Mouse (Mus musculus): Measurements from ENCODE around the gene Prdm16.

Prdm16 gene

DNA sequence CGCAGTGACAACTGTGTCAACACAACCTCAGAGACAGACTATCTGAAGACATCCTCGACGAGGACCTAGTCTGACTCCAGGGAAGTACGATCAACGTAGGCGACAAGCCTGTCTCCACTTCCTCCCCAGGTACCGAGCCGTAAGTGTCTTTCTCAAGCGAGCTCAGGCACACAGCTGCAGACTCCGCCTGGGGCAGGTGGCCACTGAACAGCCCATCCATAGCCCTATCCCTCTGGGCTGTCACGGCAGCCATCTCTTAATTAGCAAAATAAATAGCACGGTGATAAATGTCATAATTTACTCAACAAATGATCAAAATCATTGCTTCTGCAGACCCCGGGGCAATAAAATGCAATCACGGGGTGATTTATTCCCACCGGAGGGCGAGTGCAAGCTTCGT, 112.8 kb downstream of the Prdm16 start:
- no peak for ATAC-seq (ENCODE audit: insufficient number of reproducible peaks, low FRiP score, low TSS enrichment)

DNA sequence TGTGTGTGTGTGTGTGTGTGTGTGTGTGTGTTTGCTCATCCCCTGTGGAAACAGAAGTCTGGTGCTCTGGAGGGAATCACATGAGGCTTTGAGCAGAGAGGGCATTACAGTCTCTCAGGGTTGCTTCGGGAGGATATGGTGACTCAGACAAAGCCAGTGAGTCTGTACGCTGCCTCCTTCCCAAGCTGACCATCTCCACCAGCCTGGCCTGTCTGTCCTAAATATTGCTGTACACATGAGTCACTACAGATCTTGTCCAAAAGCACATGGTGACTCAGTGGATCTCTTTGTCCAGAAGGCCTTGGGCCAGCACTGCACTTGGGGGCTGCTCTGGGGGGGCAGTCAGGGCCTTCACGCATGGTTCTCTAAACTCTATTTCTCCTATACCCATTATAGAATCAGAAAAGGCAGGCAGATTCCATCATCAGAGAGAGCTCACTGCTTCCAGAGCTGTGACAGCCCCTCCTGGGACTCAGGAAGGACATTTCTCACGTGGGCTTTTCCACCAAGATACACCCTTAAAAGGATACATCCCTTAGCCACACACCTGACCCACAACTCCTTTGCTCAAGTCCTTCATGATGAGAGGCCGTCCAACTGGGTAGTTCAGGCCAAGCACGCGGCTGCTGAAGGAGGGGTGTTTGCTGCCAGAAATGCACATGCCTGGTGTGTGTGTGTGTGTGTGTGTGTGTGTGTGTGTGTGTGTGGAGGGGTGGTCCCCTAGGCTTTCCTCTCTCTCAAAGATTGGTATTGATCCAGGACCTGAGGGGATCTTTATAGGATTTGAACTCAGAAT, 114.6 kb downstream of the Prdm16 start:
- no peak for ATAC-seq (ENCODE audit: insufficient number of reproducible peaks, low FRiP score, low TSS enrichment)

DNA sequence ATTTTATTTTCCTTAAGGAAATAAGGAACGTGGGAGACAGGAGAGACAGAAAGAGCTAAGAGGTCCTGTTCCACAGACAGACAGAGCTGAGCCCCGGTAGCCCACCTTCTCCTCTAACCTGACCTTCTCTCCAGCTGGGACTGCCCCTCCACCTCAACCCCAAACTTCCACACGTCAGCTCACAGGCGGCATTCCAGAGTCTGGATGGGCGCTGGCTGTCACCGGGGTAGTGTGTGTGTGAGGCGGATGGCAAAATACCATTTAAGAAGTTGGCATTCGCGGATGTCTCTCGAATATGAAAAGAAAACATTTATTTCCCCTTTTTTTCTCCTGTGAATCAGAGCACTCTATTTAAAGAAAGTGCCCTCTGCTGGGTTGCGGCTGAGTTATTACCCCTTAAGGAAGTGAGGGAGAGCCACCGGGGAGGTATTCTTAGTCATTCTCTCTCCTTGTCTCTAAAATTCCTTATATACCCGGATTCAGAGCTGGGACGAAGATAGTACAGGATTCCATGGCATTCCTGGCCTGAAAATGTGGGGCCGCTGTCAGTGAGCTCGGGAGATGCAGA, 117.1 kb downstream of the Prdm16 start:
- ATAC-seq (ENCODE audit: insufficient number of reproducible peaks, low FRiP score, low TSS enrichment), result no peak

- no peak for ATAC-seq (ENCODE audit: insufficient number of reproducible peaks, low FRiP score, low TSS enrichment)
These were observed 118.7 kb downstream of the Prdm16 start for GRCm38 (mm10) chr4:154517991-154518390.

GRCm38 (mm10) chr4:154516470-154516869, 120.2 kb downstream of the Prdm16 start:
- ATAC-seq (ENCODE audit: insufficient number of reproducible peaks, low FRiP score, low TSS enrichment), result no peak

DNA sequence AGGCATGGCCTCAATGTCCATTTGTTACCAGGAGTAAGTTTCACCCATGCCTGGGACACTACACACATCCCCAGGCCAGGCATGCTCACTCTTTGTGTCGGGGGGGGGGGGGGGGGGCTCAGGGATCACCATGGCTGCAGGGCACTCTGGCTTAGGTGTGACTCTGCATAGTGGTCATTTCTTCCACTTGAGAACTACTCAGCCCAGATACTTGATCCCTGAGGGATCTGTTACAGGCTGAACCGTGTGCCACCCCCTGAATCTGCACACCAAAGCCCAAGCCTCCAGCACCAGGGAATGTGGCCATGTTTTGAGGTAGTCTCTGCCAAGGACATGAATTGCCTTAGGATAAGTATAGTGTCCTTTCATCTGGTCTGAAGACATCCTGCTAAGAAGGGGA, 123.0 kb downstream of the Prdm16 start:
- ATAC-seq (ENCODE audit: insufficient number of reproducible peaks, low FRiP score, low TSS enrichment), result no peak

GRCm38 (mm10) chr4:154512518-154513090, 124.1 kb downstream of the Prdm16 start:
- ATAC-seq (ENCODE audit: insufficient number of reproducible peaks, low FRiP score, low TSS enrichment), result no peak

GRCm38 (mm10) chr4:154511767-154512166, 124.9 kb downstream of the Prdm16 start:
- no peak for ATAC-seq (ENCODE audit: insufficient number of reproducible peaks, low FRiP score, low TSS enrichment)

DNA sequence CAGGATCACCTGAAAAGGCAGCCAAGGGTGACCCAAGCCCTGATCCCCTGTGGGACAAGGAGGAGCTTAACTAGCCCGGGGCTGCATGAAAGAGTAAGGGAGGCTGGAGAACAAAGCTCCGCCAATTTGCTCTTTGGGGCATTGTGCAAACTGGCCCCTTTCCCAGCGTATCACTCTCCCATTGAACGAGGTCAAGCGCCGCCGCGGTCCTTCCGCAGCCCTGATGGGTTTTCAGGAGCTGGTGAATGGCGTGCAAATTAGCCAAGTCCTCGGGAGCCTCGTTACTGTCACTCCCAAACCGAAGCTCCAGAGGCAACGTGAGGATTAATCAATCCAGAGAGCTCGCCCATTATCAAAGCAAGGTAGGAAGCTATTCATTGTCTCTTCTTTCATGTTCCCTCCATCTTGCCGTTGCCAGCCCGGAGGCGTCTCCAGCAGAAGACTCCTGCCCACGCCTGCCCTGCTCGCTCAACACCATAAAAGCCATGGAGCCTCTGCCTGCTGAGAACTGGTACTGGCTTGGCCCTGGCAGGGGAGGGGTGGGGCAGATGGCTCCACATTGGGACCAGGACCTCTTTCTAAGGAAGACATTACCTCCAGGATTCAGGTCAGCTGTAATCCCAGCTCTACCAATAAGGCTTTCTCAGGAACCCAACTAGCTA, 129.8 kb downstream of the Prdm16 start:
- no peak for ATAC-seq (ENCODE audit: insufficient number of reproducible peaks, low FRiP score, low TSS enrichment)

GRCm38 (mm10) chr4:154505313-154505712, 131.4 kb downstream of the Prdm16 start:
- ATAC-seq (ENCODE audit: insufficient number of reproducible peaks, low FRiP score, low TSS enrichment), result no peak

- ATAC-seq (ENCODE audit: insufficient number of reproducible peaks, low FRiP score, low TSS enrichment), result no peak
These were observed 133.3 kb downstream of the Prdm16 start for GRCm38 (mm10) chr4:154503260-154503829.

- no peak for ATAC-seq (ENCODE audit: insufficient number of reproducible peaks, low FRiP score, low TSS enrichment)
These were observed 134.2 kb downstream of the Prdm16 start for GRCm38 (mm10) chr4:154502403-154503000.

DNA sequence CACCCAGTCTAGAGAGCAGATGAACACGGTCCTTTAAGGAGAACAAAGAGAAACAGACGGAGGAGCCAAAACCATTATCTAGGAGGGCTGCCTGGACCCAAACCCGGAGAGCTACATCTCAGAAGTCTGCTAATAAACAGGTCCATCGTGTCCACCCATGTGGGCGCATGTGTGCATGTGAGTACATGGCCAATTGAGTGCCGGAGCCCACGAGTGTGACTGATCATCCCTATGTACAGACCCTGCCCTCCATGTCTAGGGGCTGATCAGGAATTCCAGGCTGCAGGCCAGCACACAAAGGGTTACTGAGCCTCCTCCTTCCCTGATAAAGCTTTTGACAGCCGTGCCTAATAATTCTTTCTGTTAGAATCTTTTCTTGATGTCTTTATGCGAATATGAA, 136.0 kb downstream of the Prdm16 start:
- ATAC-seq (ENCODE audit: insufficient number of reproducible peaks, low FRiP score, low TSS enrichment), result no peak

- peak; percentile 54 for ATAC-seq (ENCODE audit: insufficient number of reproducible peaks, low FRiP score, low TSS enrichment)
These were observed 136.8 kb downstream of the Prdm16 start for GRCm38 (mm10) chr4:154499701-154500523.

GRCm38 (mm10) chr4:154497423-154498175, 139.1 kb downstream of the Prdm16 start:
- ATAC-seq (ENCODE audit: insufficient number of reproducible peaks, low FRiP score, low TSS enrichment), result no peak

DNA sequence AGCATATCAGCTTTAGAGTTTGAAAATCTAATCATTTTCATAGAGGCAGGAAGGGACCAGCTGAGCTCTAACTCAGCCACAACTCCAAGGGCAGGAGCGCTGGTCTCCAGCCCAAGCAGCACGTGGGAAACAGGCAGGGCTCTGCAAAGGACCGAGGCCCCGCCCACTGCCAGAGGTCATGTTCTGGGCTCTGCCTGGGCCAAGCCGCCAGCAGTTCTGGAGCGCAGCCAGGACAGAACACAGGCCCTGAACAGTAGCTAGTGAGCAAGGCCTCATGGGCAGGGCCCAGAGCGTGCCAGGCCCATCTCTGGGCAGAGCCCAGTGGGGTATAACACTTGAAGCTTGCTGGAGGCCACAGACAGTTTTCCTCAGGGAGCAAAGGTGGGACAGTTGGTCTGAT, 139.7 kb downstream of the Prdm16 start:
- ATAC-seq (ENCODE audit: insufficient number of reproducible peaks, low FRiP score, low TSS enrichment), result no peak

DNA sequence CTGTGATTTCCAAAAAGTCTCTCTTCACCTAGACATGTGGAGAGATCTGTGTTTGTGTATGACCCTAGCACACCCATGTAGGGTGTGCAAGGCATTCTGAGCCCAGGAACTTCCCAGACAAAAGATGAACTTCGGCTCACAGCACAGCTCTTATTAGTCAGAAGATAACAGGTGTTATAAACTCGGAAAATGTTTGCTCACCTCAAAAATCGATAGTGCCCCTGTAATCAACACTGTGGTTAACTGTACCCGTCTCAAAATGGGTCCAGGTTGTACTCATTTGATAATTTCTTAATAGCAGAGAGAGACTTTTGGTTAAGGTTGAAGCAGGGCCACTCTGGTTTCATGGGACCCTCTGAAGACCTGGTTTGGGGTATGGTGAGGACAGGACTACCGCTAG, 140.2 kb downstream of the Prdm16 start:
- ATAC-seq (ENCODE audit: insufficient number of reproducible peaks, low FRiP score, low TSS enrichment), result no peak

DNA sequence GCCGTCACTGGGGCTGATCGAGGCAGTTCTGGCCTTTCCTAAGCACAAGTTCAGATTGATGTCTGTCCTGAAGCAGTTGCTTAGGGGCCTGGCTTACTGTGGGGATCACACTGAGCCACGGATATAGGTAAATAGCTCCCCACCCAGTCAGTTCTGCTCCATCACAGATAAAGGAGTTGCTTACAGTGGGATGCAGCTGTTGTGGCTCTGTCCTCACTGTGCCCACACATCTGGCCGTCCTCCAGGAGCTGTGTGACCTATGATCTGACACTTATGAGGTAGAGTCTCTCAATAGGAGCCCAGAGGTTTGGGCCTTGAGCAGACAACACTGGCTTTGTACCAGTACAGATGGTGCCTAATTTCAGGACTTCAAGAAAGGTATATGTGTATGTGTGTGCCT, 142.7 kb downstream of the Prdm16 start:
- ATAC-seq (ENCODE audit: insufficient number of reproducible peaks, low FRiP score, low TSS enrichment), result no peak

DNA sequence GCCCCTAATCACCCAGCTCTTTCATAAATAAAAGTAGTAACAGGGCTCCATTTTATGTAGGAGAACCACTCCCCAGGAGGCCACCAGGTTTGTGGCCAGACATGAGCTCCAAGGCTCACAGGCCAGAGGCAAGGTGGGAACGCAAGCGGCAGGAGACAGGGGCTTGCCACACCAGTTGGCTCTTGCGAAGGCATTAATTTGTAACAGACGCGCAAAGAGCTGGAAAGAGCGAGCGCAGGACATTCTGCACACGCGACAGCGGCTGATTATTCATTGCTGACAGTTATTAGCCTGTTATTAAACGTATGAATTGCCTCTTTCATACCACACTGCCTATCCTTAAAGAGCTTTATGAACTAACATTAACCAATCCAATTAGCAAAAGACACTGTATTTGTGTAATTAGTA, 144.0 kb downstream of the Prdm16 start:
- no peak for ATAC-seq (ENCODE audit: insufficient number of reproducible peaks, low FRiP score, low TSS enrichment)
